Mouse (Mus musculus): Measurements from ENCODE around the gene Stx12.

- TF ChIP-seq POLR2A (IDR thresholded peaks at IDR 0.05; ENCODE audit: low read depth, low read length) (no peak), CTCF (IDR thresholded peaks at IDR 0.05; ENCODE audit: extremely low read depth, insufficient read length, insufficient replicate concordance, low read depth, low read length) (no peak)
Observed at GRCm38 (mm10) chr4:132883561-132884063, 697 bp downstream of the Stx12 start.
